Mouse (Mus musculus) forebrain, embryonic 14.5 days (tissue): Measurements from ENCODE around the gene Cfap77. TPM values are rescaled to one million over a fixed set of nuclear protein-coding genes. Genes with fewer than 3 reads are reported as not detected.
"Not testable (repeated sequence)": the region's sequence is repeated elsewhere in the genome, so short reads cannot be mapped to it uniquely, and the experiment has no call there.

Experiments used
- ATAC-seq: fragments of 200-750 bp; cut with Nextera tagmentation; 2 replicates; pipeline ENCODE4 v1.8.0; 2017; ENCODE audit warnings: mild to moderate bottlenecking, moderate library complexity
- DNase-seq: peaks from one replicate; pipeline ENCODE4 v3.0.0-alpha.2; 2015; ENCODE audit warnings: low spot score
- H3K27ac ChIP-seq: fragments of 300-500 bp; sonication (generic); 2 replicates; pipeline ENCODE4 v1.5.1; 2014; ENCODE audit warnings: low read depth, mild to moderate bottlenecking, control low read depth, low read length, moderate library complexity
- H3K27me3 ChIP-seq: fragments of 300-500 bp; sonication (generic); replicated peaks from 2 replicates; pipeline ENCODE4 v1.6.1; 2014; ENCODE audit warnings: low read length, control low read depth, mixed read lengths; ENCODE audit not compliant: control insufficient read depth, insufficient read depth
- H3K36me3 ChIP-seq: fragments of 300-500 bp; sonication (generic); 2 replicates; pipeline ENCODE4 v1.6.1; 2014; ENCODE audit warnings: low read length, control low read depth; ENCODE audit not compliant: control insufficient read depth, insufficient read depth
- H3K4me1 ChIP-seq: fragments of 300-500 bp; sonication (generic); 2 replicates; pipeline ENCODE4 v1.6.1; 2014; ENCODE audit warnings: antibody characterized with exemption, low read length, control low read depth; ENCODE audit not compliant: control insufficient read depth, insufficient read depth
- H3K4me2 ChIP-seq: fragments of 300-500 bp; sonication (generic); 2 replicates; pipeline ENCODE4 v1.6.1; 2014; ENCODE audit warnings: mild to moderate bottlenecking, control low read depth, low read length
- H3K4me3 ChIP-seq: fragments of 300-500 bp; sonication (generic); 2 replicates; pipeline ENCODE4 v1.5.1; 2014; ENCODE audit warnings: low read depth, low read length, control low read depth
- H3K9ac ChIP-seq: fragments of 300-500 bp; sonication (generic); 2 replicates; pipeline ENCODE4 v1.6.1; 2014; ENCODE audit warnings: mild to moderate bottlenecking, low read length, control low read depth, moderate library complexity
- H3K9me3 ChIP-seq: fragments of 300-500 bp; sonication (generic); replicated peaks from 2 replicates; pipeline ENCODE4 v1.6.1; 2016; ENCODE audit warnings: low read length, control low read depth, mixed read lengths; ENCODE audit not compliant: control insufficient read depth
- WGBS: fragments of 180-500 bp; shearing (Covaris S2); extraction: QIAGEN DNeasy Blood & Tissue Kit; methylation state at CpG from one replicate; pipeline ENCODE4 v1.1.7; 2014; 5-methylcytosine and 5-hydroxymethylcytosine counted together
- polyA plus RNA-seq: library from polyadenylated mRNA; unstranded; fragments of >200 nt; fragmentation: Nextera tagmentation; extraction: Ambion mirVana; gene quantifications from 2 replicates; pipeline ENCODE4 v1.2.1, GENCODE M21; 2014

Gene Cfap77
- polyA plus RNA-seq = 0.11 TPM in 1 of 2 replicates, not detected in the other

DNA sequence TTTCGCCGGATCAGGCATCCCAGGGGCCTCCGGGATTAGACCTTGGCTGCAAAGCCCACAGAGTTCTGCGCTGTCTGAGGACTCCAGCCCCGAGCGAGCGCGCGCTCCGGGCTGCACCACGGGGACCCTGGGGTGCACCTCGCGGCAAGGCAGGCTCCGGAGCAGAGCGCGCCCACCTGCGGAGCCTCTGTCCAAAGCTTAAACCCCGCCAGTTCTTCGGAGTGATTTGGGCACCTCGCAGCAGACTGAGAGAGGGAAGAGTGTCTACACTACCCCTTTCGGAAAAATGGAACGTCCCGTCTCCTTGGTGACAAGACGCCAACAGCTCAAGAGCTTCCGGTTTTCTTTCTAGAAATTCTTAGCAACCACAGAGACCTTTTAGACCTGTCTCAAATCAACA is at the start of gene Cfap77:
Gene Cfap77, minus strand, starts transcription at position 76 of the 400 bp plus-strand sequence.
- peak within 1 kb of the TSS; percentile 41 for H3K4me3 ChIP-seq
- no peaks in the 10 kb centered on the region for H3K9me3 ChIP-seq
- H3K27ac ChIP-seq = no peak within 1 kb of the TSS
- ATAC-seq (peak; percentile 56; the same call in 1 of the 2 replicates), DNase-seq (peak; percentile 84)
- peak within 1 kb of the TSS; percentile 70 for H3K4me2 ChIP-seq
- H3K27me3 ChIP-seq = peaks cover 42% of the 10 kb centered on the region
- H3K9ac ChIP-seq = peak within 1 kb of the TSS; percentile 61
- under 1% methylated on average over 25 of the region's 25 CpGs for WGBS
- no peaks in the 10 kb centered on the region for H3K36me3 ChIP-seq
- H3K4me1 ChIP-seq = 0 out of 2 replicates have a peak, but pooled peaks cover 5% of the 10 kb centered on the region

DNA sequence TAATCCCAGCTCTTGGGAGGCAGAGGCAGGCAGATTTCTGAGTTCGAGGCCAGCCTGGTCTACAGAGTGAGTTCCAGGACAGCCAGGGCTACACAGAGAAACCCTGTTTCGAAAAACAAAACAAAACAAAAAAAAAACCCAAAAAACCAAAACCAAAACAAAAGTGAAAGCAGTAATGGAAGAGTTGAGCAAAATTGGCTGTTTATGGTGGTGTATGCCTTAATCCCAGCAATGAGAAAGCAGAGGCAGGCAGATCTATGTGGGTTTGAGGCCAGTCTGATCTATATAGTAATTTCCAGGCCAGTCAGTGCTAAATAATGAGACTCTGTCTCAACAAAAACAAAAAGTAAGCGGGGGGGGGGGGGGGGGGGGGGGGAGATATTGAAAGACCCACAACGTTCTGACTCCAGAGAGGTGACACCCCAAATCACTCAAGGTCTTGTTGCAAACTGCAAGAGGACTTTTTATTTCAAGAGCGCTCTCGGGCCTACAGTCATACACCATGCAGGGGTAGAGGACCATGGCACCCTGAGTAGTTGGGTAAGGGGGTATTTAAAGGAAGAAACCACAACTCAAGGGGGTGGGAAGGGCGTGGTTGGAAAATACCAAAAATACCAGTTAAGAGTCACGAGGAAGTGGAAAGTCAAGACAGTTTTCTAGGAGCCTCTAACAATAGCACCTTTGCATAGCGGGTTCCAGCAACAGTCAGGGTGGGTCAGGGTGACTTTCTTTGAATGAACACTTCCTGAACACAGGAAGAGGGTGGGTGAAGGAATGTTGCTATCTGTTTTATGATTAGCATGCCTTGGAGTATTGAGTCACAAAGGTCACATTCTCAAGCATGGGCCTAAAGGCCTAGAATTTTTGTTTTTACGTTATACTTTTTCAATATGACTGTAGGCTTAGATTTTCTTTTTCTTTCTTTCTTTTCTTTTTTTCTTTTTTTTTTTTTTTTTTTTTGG is 47.8 kb upstream of the Cfap77 start:
- H3K4me3 ChIP-seq, ATAC-seq, H3K4me2 ChIP-seq, H3K9me3 ChIP-seq, H3K9ac ChIP-seq, DNase-seq, H3K4me1 ChIP-seq, H3K27ac ChIP-seq, H3K27me3 ChIP-seq, H3K36me3 ChIP-seq: not testable (repeated sequence)
- 90% methylated on average over 10 of the region's 10 CpGs for WGBS

DNA sequence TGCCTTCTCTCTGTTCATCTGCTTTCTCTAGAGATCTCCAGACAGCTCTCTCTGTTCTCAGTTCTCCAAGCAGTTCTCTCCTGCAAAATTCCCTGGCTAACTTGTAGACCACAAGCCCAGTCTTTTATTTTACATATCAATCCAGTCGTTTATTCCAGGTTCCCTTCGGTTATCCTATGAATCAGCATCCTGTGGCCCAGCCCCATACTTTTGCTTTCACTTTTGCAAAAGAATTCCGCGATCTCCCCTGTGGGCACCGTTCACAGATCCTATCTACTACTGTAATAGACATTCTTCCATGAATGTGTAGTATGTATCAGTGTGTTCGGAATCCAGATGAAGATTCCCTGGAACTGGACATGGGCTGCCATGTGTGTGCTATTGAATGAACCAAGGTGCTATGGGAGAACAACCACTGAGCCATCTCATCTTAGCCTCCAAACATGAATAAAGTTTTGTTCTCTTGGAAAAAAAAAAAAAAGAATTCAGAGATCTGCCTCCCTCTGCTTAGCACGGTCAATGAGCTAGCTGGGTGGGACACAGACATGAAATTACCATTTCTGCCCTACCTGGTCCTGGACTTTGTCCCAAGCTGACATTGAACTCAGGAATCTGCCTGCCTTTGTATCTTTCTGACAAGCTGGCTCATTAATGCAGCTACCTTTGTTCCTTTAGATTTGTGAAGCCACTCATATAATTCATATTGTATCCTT is 46.1 kb upstream of the Cfap77 start:
- Histone ChIP-seq H3K36me3 (no peaks in the 10 kb centered on the region), H3K4me3 (no peak overlapping the region), H3K9me3 (no peaks in the 10 kb centered on the region), H3K27ac (no peak overlapping the region), H3K4me2 (no peak overlapping the region), H3K27me3 (no peaks in the 10 kb centered on the region), H3K4me1 (no peaks in the 10 kb centered on the region), H3K9ac (no peak overlapping the region)
- no peak for ATAC-seq
- no peak for DNase-seq
- WGBS = 81% methylated on average over 7 of the region's 7 CpGs

DNA sequence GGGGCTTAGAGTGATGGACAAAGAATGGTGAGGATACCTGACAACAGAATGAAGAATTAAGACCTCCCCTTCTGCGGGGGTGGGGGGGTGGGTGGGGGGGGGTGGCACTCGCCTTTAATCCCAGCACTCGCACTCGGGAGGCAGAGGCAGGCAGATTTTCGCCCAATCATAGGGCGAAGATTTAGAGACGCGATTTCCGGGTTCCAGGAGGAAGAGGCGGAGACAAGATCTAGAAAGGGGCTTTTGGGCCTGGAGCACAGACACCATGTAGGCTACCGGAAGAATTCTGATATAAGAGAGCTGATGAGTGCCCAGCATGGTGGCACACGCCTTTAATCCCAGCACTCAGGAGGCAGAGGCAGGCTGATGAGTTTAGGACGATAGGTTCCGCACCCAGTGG is 44.8 kb upstream of the Cfap77 start:
- Histone ChIP-seq H3K36me3 (no peaks in the 10 kb centered on the region), H3K4me3 (no peak overlapping the region), H3K4me2 (no peak overlapping the region), H3K9me3 (no peaks in the 10 kb centered on the region), H3K27ac (no peak overlapping the region), H3K4me1 (no peaks in the 10 kb centered on the region), H3K27me3 (no peaks in the 10 kb centered on the region), H3K9ac (no peak overlapping the region)
- 92% methylated on average over 14 of the region's 14 CpGs for WGBS
- ATAC-seq (no peak), DNase-seq (no peak)

DNA sequence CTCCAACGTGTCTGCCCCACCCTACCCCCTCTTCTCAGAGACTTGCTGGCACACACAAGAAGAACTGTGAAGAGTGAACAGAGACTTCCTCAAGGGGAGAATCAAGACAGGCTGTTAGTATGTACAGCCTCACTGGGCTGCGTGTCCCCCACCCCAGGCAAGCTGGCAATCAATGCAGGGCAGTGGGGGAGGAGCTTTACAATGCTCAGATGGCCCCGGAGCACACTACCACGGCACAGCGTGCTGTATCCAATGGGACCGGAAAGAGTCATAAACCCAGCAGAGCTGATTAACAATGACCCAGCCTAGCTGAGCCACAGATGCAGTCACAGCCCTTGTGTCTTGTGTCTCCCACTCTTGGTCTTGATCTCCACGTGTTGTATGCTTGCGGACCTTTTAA is 43.9 kb upstream of the Cfap77 start:
- 82% methylated on average over 8 of the region's 8 CpGs for WGBS
- Histone ChIP-seq H3K9me3 (no peaks in the 10 kb centered on the region), H3K4me1 (no peaks in the 10 kb centered on the region), H3K36me3 (no peaks in the 10 kb centered on the region), H3K27ac (no peak overlapping the region), H3K9ac (no peak overlapping the region), H3K4me3 (no peak overlapping the region), H3K4me2 (no peak overlapping the region), H3K27me3 (no peaks in the 10 kb centered on the region)
- DNase-seq = no peak
- ATAC-seq = no peak

DNA sequence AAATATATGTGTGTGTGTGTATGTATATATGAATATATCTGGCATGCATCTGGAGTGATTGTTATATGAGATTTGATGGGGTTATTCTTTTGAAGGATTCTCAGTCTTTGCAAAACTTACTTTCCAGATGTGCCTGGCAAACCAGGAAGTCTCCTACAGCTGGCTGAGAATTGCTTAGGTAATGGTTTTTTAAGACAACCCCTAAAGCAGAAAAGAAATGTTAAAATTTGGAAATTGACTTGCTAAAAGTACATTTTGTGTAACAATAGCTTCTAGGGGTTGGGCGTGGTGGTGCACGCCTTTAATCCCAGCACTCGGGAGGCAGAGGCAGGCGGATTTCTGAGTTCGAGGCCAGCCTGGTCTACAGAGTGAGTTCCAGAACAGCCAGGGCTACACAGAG is 43.1 kb upstream of the Cfap77 start:
- not testable (repeated sequence) for DNase-seq, H3K36me3 ChIP-seq, H3K4me2 ChIP-seq, H3K27ac ChIP-seq, H3K9me3 ChIP-seq, H3K4me3 ChIP-seq, H3K27me3 ChIP-seq, H3K4me1 ChIP-seq, H3K9ac ChIP-seq, ATAC-seq
- WGBS = 93% methylated on average over 5 of the region's 5 CpGs

DNA sequence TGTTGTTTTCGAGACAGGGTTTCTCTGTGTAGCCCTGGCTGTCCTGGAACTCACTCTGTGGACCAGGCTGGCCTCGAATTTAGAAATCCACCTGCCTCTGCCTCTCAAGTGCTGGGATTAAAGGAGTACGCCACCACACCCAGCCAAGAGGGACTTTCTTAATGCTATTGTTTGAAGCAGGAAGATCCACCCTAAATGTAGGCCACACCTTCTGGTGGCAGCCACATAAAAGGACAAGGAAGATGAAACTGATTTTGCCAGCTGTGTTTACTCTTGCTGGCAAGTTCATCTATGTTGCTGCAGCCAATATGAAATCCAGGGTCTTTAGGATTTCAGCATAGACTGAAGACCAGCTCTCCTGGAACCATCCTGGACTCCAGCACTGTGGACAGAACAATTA is 42.6 kb upstream of the Cfap77 start:
- 84% methylated on average over 3 of the region's 3 CpGs for WGBS
- no peak overlapping the region for H3K9ac ChIP-seq
- no peaks in the 10 kb centered on the region for H3K27me3 ChIP-seq
- DNase-seq = no peak
- H3K9me3 ChIP-seq = no peaks in the 10 kb centered on the region
- no peak for ATAC-seq
- H3K27ac ChIP-seq = no peak overlapping the region
- H3K4me1 ChIP-seq = no peaks in the 10 kb centered on the region
- no peak overlapping the region for H3K4me2 ChIP-seq
- H3K36me3 ChIP-seq = no peaks in the 10 kb centered on the region
- H3K4me3 ChIP-seq = no peak overlapping the region

DNA sequence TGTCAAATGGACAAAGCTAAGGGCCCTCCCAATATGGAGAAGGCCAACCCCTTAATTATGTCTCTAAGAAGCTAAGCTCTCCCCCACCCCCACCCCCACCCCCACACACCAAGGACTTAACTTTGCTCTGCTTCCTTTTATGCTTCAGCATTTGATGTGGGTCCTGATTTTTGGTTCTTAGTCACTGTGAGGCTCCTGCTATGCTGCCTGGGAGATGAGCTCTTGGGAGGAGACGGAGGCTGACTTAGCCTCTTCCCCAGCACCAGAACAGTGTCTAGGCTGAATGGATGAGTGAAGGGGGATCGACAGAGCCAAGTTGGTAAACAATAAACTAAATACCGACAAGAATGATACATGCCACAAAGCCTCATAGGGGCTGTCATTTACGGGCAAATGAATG is 41.9 kb upstream of the Cfap77 start:
- H3K27ac ChIP-seq = no peak overlapping the region
- H3K9ac ChIP-seq = no peak overlapping the region
- DNase-seq = no peak
- H3K4me1 ChIP-seq = no peaks in the 10 kb centered on the region
- no peaks in the 10 kb centered on the region for H3K9me3 ChIP-seq
- WGBS = 46% methylated on average over 4 of the region's 4 CpGs
- H3K36me3 ChIP-seq = no peaks in the 10 kb centered on the region
- H3K4me3 ChIP-seq = no peak overlapping the region
- no peak overlapping the region for H3K4me2 ChIP-seq
- H3K27me3 ChIP-seq = no peaks in the 10 kb centered on the region
- ATAC-seq = no peak

DNA sequence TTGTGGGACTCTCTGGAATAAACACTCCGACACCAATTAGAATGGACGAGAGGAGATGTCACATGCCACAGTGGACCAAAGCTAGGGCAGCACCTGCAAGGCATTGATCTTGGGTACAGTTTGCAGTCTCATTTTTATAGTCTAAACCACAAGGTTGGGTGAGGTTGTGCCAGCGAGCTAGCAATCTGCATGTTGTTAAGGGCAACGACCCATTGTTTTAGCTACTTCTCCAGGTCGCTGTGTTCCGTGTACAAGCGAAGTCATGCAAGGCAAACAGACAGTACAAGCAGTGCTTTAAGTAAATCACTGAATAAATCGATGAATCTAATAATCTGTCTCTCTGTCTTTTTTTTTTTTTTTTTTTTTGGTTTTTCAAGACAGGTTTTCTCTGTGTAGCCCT is 40.8 kb upstream of the Cfap77 start:
- 93% methylated on average over 8 of the region's 8 CpGs for WGBS
- H3K9me3 ChIP-seq = no peaks in the 10 kb centered on the region
- no peak overlapping the region for H3K27ac ChIP-seq
- no peaks in the 10 kb centered on the region for H3K4me1 ChIP-seq
- H3K36me3 ChIP-seq = no peaks in the 10 kb centered on the region
- no peak overlapping the region for H3K4me2 ChIP-seq
- H3K4me3 ChIP-seq = no peak overlapping the region
- no peak overlapping the region for H3K9ac ChIP-seq
- no peak for DNase-seq
- no peak for ATAC-seq
- H3K27me3 ChIP-seq = no peaks in the 10 kb centered on the region
